Mouse (Mus musculus): ENCODE results near the gene Gjb2. TPM values are rescaled to one million over a fixed set of nuclear protein-coding genes. Genes with fewer than 3 reads are reported as not detected.
"Not testable (repeated sequence)": the region's sequence is repeated elsewhere in the genome, so short reads cannot be mapped to it uniquely, and the experiment has no call there.

Gene Gjb2
- polyA plus RNA-seq, 1 experiment from 2014 or later, result 0.15 TPM

DNA sequence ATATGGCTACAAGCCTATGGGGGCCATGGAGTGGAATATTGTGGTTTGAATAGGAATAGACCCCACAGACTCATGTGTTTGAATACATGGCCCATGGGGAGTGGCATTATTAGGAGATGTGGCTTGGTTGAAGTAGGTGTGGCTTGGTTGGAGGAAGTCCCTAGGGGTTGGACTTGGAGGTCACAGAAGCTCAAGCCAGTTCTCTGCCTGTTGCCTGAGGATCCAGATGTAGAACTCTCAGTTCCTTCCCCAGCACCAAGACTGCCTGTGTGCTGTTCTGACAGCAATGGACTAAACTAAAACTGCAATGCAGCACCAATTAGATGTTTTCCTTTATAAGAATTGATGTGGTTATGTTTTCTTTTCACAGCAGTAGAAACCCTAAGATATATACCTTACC lies 38.4 kb downstream of the Gjb2 start:
- H3K9ac ChIP-seq, result no peak overlapping the region
- ATAC-seq (ENCODE audit: extremely low read depth, insufficient number of reproducible peaks, low FRiP score, low TSS enrichment), result no peak

DNA sequence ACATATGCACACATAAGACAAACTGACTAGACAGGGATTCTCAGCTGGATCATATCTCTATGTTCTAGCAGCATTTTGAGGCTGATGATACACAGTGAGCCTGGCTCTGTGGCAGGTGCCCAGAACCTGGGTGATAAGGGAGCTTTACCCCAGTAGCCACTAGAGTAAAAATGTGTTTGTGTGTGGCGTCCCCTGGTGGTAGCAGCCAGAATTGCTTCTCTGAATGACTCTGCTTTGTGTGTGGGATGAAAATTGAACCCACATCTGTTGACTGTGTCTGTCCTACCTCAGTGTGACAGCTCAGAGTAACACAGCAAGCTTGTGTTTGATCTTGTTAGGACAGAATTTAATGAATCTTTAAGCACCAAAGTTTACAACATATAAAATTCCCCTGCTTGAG lies 44.5 kb downstream of the Gjb2 start:
- H3K36me3 ChIP-seq; ATAC-seq (ENCODE audit: extremely low read depth, insufficient number of reproducible peaks, low FRiP score, low TSS enrichment); H3K27ac ChIP-seq (replicated peaks); H3K9me3 ChIP-seq; H3K4me2 ChIP-seq; H3K4me3 ChIP-seq; H3K9ac ChIP-seq: not testable (repeated sequence)
- WGBS, result 0% methylated on average over 1 of the region's 1 CpGs
- peaks cover 28% of the 10 kb centered on the region for H3K4me1 ChIP-seq
- peaks cover 44% of the 10 kb centered on the region for H3K27me3 ChIP-seq (replicated peaks)

More for the DNA sequence above, 38.4 kb downstream of the Gjb2 start:
- H3K9me3 ChIP-seq, result no peaks in the 10 kb centered on the region
- H3K27ac ChIP-seq (replicated peaks), result no peak overlapping the region
- no peaks in the 10 kb centered on the region for H3K27me3 ChIP-seq (replicated peaks)
- H3K4me2 ChIP-seq, result no peak overlapping the region
- H3K4me1 ChIP-seq, result no peaks in the 10 kb centered on the region
- no peak overlapping the region for H3K4me3 ChIP-seq
- H3K36me3 ChIP-seq, result no peaks in the 10 kb centered on the region

DNA sequence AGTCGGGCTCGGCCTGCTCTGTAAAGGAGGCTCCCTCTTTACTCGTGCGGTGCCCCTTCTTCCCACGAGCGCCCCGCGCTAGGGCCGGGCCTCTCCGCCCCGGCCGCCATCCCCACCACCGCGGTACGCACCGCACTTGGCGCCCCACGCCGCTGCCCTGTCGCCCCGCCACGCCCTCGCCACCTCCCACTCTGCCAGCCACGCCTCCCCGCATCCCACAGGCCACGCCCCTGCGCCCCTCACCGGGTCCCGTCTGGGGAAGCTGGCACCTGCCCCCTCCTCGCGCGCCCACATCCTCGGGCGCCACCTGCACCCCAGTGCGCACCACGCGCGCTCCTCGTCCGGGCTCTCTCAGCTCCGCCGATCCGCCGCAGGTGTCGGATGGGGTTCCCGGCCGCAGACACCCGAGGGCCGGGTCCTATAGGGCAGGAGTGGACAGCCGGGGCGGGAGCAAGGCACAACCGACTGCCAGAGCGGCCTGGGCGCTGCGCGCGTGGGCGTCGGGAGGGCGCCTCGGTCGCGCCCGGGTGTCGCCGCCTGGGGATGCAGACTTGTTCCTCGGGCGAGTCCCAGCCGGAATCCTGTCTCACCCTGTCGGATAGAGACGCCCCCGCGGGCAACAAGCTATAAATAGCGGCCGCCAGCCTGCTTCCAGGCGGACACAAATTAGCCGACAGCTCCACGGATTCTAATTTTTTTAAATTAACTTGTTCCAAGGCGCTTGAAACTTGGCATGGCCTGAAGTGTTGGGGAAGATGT lies 46.8 kb downstream of the Gjb2 start, which contains the start of gene Gja3:
TSS of gene Gja3 (minus strand) at position 538 of the 759 bp plus-strand sequence.
- peak within 1 kb of the TSS; percentile 82 for H3K9ac ChIP-seq
- no peaks in the 10 kb centered on the region for H3K36me3 ChIP-seq
- H3K27me3 ChIP-seq (replicated peaks), result peaks cover 55% of the 10 kb centered on the region
- WGBS, result under 1% methylated on average over 79 of the region's 79 CpGs
- H3K4me1 ChIP-seq, result peaks cover 28% of the 10 kb centered on the region
- H3K9me3 ChIP-seq, result no peaks in the 10 kb centered on the region
- H3K4me3 ChIP-seq, result peak within 1 kb of the TSS; percentile 78
- peak within 1 kb of the TSS; percentile 88 for H3K4me2 ChIP-seq
- peak; percentile 60 for ATAC-seq (ENCODE audit: extremely low read depth, insufficient number of reproducible peaks, low FRiP score, low TSS enrichment)
- H3K27ac ChIP-seq (replicated peaks), result peak within 1 kb of the TSS; percentile 66

DNA sequence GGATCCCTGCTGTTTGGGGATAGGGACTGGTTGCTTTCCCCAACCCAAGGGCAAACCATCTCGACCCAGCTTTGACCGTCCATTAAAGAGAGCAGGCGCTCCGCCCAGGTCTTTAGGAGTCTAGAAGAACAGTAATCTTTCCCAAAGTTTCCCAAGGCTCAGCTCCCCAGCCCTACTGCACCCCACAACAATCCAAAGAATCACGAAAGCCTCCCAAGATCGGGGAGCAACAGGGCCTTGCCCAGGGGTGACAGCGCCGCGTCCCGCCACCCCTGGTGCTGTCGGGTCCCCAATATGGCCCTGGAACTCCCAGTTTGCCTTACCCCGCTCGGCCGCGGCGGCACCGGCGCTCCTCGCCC lies 47.3 kb downstream of the Gjb2 start:
- 3% methylated on average over 19 of the region's 19 CpGs for WGBS
- Histone ChIP-seq H3K27ac (replicated peaks) (no peak overlapping the region; the same call in 1 of the 2 replicates), H3K4me1 (peaks cover 28% of the 10 kb centered on the region), H3K36me3 (no peaks in the 10 kb centered on the region), H3K4me2 (peak overlapping the region; percentile 88), H3K27me3 (replicated peaks) (peaks cover 55% of the 10 kb centered on the region), H3K9ac (peak overlapping the region; percentile 82), H3K4me3 (peak overlapping the region; percentile 78), H3K9me3 (no peaks in the 10 kb centered on the region)
- no peak for ATAC-seq (ENCODE audit: extremely low read depth, insufficient number of reproducible peaks, low FRiP score, low TSS enrichment)

DNA sequence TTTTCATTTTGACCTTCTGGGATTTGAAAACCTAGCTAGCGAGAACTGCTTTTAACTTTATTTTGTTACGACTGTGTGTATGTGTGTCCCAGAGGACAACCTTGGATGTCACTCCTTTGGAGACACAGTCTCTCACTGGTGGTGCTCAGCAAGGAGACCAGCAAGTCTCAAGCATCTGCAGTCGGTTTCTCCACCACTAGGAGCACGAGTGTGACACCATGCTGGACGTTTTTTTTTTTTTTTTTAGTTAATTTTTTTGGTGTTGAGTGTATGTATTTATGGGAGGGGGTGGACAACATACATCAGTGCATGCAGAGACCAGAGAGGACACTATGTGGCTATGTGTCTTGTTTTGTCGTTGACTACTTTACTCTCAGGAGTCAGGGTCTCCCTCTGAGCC lies 51.8 kb downstream of the Gjb2 start:
- Histone ChIP-seq H3K27ac (replicated peaks) (no peak overlapping the region), H3K4me1 (peaks cover 25% of the 10 kb centered on the region), H3K27me3 (replicated peaks) (peaks cover 37% of the 10 kb centered on the region), H3K9me3 (no peaks in the 10 kb centered on the region), H3K4me2 (no peak overlapping the region), H3K4me3 (no peak overlapping the region), H3K9ac (no peak overlapping the region), H3K36me3 (no peaks in the 10 kb centered on the region)
- WGBS, result 59% methylated on average over 6 of the region's 6 CpGs
- ATAC-seq (ENCODE audit: extremely low read depth, insufficient number of reproducible peaks, low FRiP score, low TSS enrichment), result no peak

Other genes with a start within 250 kb of the Gjb2 start
- 29.8 and 30.9 TPM in 2 replicates for gene Zmym2, start 218.0 kb downstream of the Gjb2 start, polyA plus RNA-seq (2015; fragmentation: Nextera tagmentation; extraction: Ambion mirVana)
- gene Gja3, start 46.6 kb downstream of the Gjb2 start, polyA plus RNA-seq (2015; fragmentation: Nextera tagmentation; extraction: Ambion mirVana), result 19.9 and 23.8 TPM in 2 replicates
- gene Gm4491, start 11.2 kb upstream of the Gjb2 start, polyA plus RNA-seq (2015; fragmentation: Nextera tagmentation; extraction: Ambion mirVana), result not detected in 2 replicates
- gene Gjb6, start 28.9 kb upstream of the Gjb2 start, polyA plus RNA-seq (2015; fragmentation: Nextera tagmentation; extraction: Ambion mirVana), result 0.10 and 0.27 TPM in 2 replicates

Data from heart, embryonic 13.5 days (tissue).